ENCODE assay signal across 19 mouse cellular contexts in genomic region chr3:50973081-50973480, GRCm38 (mm10).
A peak's percentile ranks its signal among the peaks of the same experiment; 100 is the strongest.
DNase-seq lines count a peak whose midpoint lies in the region; ATAC-seq and TF ChIP-seq lines count a peak whose summit lies in the region.
"Had no signal": no experiment of that assay in that cellular context is flagged by ENCODE, and none has a peak within 500 bp of the region (broad histone marks: within the 10 kb centered on the region; RNA-seq: fewer than 3 reads in every experiment).

No protein-coding gene starts in this region.

- peak; percentile 60; the same call in 1 of the 2 replicates for ATAC-seq in forebrain, embryonic 15.5 days (replicated peaks)
- 0 out of 2 replicates have a peak, but pooled peaks have one; percentile 63 for ATAC-seq in hindbrain, embryonic 15.5 days (ENCODE audit: low FRiP score, low read depth)
- no peak for ATAC-seq in hindbrain, embryonic 11.5 days (ENCODE audit: low FRiP score)
- no peak for ATAC-seq in midbrain, embryonic 11.5 days (ENCODE audit: low FRiP score)
- ATAC-seq: intestine, embryonic 16.5 days had no signal

- no peak for TF ChIP-seq CTCF in brain, embryonic 14.5 days (IDR thresholded peaks at IDR 0.05; ENCODE audit: borderline replicate concordance, extremely low read depth, insufficient read depth, insufficient read length)

- no peaks in the 10 kb centered on the region for H3K27me3 ChIP-seq in forebrain, embryonic 15.5 days
- no peaks in the 10 kb centered on the region for H3K27me3 ChIP-seq in forebrain, embryonic 10.5 days (ENCODE audit: poor library complexity, severe bottlenecking)
- no peaks in the 10 kb centered on the region for H3K27me3 ChIP-seq in hindbrain, embryonic 15.5 days
- no peaks in the 10 kb centered on the region for H3K27me3 ChIP-seq in hindbrain, embryonic 11.5 days (ENCODE audit: control insufficient read depth, insufficient read depth, low read length)
- no peaks in the 10 kb centered on the region for H3K27me3 ChIP-seq in midbrain, embryonic 11.5 days (ENCODE audit: control insufficient read depth, insufficient read depth, low read length)
- H3K27me3 ChIP-seq: embryonic facial prominence, embryonic 12.5 days had no signal

- H3K9ac ChIP-seq in forebrain, embryonic 15.5 days (replicated peaks): no peak overlapping the region
- H3K9ac ChIP-seq in hindbrain, embryonic 15.5 days: no peak overlapping the region
- no peak overlapping the region for H3K9ac ChIP-seq in hindbrain, embryonic 11.5 days (ENCODE audit: low read depth, low read length)
- H3K9ac ChIP-seq in midbrain, embryonic 11.5 days (ENCODE audit: low read length): no peak overlapping the region
- H3K9ac ChIP-seq: embryonic facial prominence, embryonic 12.5 days had no signal

- H3K27ac ChIP-seq in forebrain, embryonic 15.5 days (replicated peaks): no peak overlapping the region
- no peak overlapping the region for H3K27ac ChIP-seq in forebrain, embryonic 10.5 days
- no peak overlapping the region for H3K27ac ChIP-seq in hindbrain, embryonic 15.5 days (replicated peaks)
- H3K27ac ChIP-seq in hindbrain, embryonic 11.5 days (ENCODE audit: low read depth, low read length): no peak overlapping the region
- H3K27ac ChIP-seq in midbrain, embryonic 11.5 days (ENCODE audit: low read depth, low read length): no peak overlapping the region
- H3K27ac ChIP-seq: embryonic facial prominence, embryonic 12.5 days; heart, embryonic 10.5 days had no signal

- TF ChIP-seq POLR2A in brain, embryonic 14.5 days (IDR thresholded peaks at IDR 0.05; ENCODE audit: borderline replicate concordance, extremely low read depth, insufficient read depth, insufficient read length, poor library complexity, severe bottlenecking): no peak

- no peak overlapping the region for H3K4me3 ChIP-seq in forebrain, embryonic 15.5 days
- H3K4me3 ChIP-seq in forebrain, embryonic 10.5 days: no peak overlapping the region
- no peak overlapping the region for H3K4me3 ChIP-seq in hindbrain, embryonic 15.5 days
- no peak overlapping the region for H3K4me3 ChIP-seq in hindbrain, embryonic 11.5 days (ENCODE audit: low read depth, low read length)
- H3K4me3 ChIP-seq in midbrain, embryonic 11.5 days (ENCODE audit: low read depth, low read length): no peak overlapping the region
- H3K4me3 ChIP-seq: embryonic facial prominence, embryonic 12.5 days; heart, embryonic 10.5 days had no signal

- H3K9me3 ChIP-seq in forebrain, embryonic 15.5 days: no peaks in the 10 kb centered on the region
- H3K9me3 ChIP-seq in forebrain, embryonic 10.5 days: no peaks in the 10 kb centered on the region
- no peaks in the 10 kb centered on the region for H3K9me3 ChIP-seq in hindbrain, embryonic 15.5 days
- H3K9me3 ChIP-seq in hindbrain, embryonic 11.5 days (ENCODE audit: control insufficient read depth, low read length): no peaks in the 10 kb centered on the region
- no peaks in the 10 kb centered on the region for H3K9me3 ChIP-seq in midbrain, embryonic 11.5 days (ENCODE audit: control insufficient read depth, low read length)
- H3K9me3 ChIP-seq: embryonic facial prominence, embryonic 12.5 days; heart, embryonic 10.5 days had no signal

- no peak overlapping the region for H3K4me2 ChIP-seq in forebrain, embryonic 15.5 days (replicated peaks)
- H3K4me2 ChIP-seq in hindbrain, embryonic 15.5 days: no peak overlapping the region
- no peak overlapping the region for H3K4me2 ChIP-seq in hindbrain, embryonic 11.5 days (replicated peaks; ENCODE audit: low read depth, low read length)
- no peak overlapping the region for H3K4me2 ChIP-seq in midbrain, embryonic 11.5 days
- H3K4me2 ChIP-seq: embryonic facial prominence, embryonic 12.5 days had no signal

- WGBS in forebrain, embryonic 15.5 days: 78% methylated on average over 6 of the region's 6 CpGs
- WGBS in forebrain, embryonic 10.5 days: 96% methylated on average over 6 of the region's 6 CpGs
- WGBS in hindbrain, embryonic 15.5 days: 61% methylated on average over 6 of the region's 6 CpGs
- 87% methylated on average over 6 of the region's 6 CpGs for WGBS in hindbrain, embryonic 11.5 days
- WGBS in midbrain, embryonic 11.5 days: 87% methylated on average over 6 of the region's 6 CpGs

- H3K36me3 ChIP-seq in forebrain, embryonic 15.5 days: no peaks in the 10 kb centered on the region
- no peaks in the 10 kb centered on the region for H3K36me3 ChIP-seq in forebrain, embryonic 10.5 days (replicated peaks)
- H3K36me3 ChIP-seq in hindbrain, embryonic 15.5 days: no peaks in the 10 kb centered on the region
- no peaks in the 10 kb centered on the region for H3K36me3 ChIP-seq in hindbrain, embryonic 11.5 days (ENCODE audit: control insufficient read depth, insufficient read depth, low read length)
- H3K36me3 ChIP-seq in midbrain, embryonic 11.5 days (ENCODE audit: control insufficient read depth, insufficient read depth, low read length): no peaks in the 10 kb centered on the region
- H3K36me3 ChIP-seq: embryonic facial prominence, embryonic 12.5 days; heart, embryonic 10.5 days had no signal

- DNase-seq in forebrain, embryonic 10.5 days (ENCODE audit: extremely low spot score, low spot score): no peak
- DNase-seq in hindbrain, embryonic 11.5 days (ENCODE audit: low spot score): no peak
- peak; percentile 37 for DNase-seq in brain, embryonic 14.5 days (ENCODE audit: low read depth)
- DNase-seq in mesoderm, embryonic 11.5 days (ENCODE audit: low read depth, low spot score): peak; percentile 16
- DNase-seq in midbrain, embryonic 11.5 days (ENCODE audit: low spot score, missing footprints): no peak
- DNase-seq: adrenal gland, adult 8-10 months; adrenal gland, postnatal 36 days; cerebellum, adult 11-12 months; cerebellum, adult 9-10 months; cerebellum, postnatal 25 days; gastrocnemius, postnatal 36 days; heart, adult 18-20 months; heart, postnatal 10 days; kidney, adult 2 months had no signal

- H3K4me1 ChIP-seq in forebrain, embryonic 15.5 days: no peaks in the 10 kb centered on the region
- H3K4me1 ChIP-seq in forebrain, embryonic 10.5 days: no peaks in the 10 kb centered on the region
- H3K4me1 ChIP-seq in hindbrain, embryonic 15.5 days (replicated peaks): 0 out of 2 replicates have a peak, but pooled peaks cover 4% of the 10 kb centered on the region
- no peaks in the 10 kb centered on the region for H3K4me1 ChIP-seq in hindbrain, embryonic 11.5 days (replicated peaks; ENCODE audit: control insufficient read depth, insufficient read depth, low read length)
- H3K4me1 ChIP-seq in midbrain, embryonic 11.5 days (ENCODE audit: control insufficient read depth, insufficient read depth, low read length): no peaks in the 10 kb centered on the region
- H3K4me1 ChIP-seq: heart, embryonic 10.5 days had no signal

Comparison
In these comparisons a context has a peak if more than half of its experiments do, and no peak if none do; other contexts are left out.
1. ATAC-seq: peak in forebrain, embryonic 15.5 days (single experiment) and hindbrain, embryonic 15.5 days (single experiment); none in hindbrain, embryonic 11.5 days (single experiment) and midbrain, embryonic 11.5 days (single experiment).
2. DNase-seq: peak in brain, embryonic 14.5 days (single experiment) and mesoderm, embryonic 11.5 days (single experiment); none in forebrain, embryonic 10.5 days (single experiment), hindbrain, embryonic 11.5 days (single experiment) and midbrain, embryonic 11.5 days (single experiment).